Mouse (Mus musculus) myocyte (in vitro differentiated cells): ENCODE data around the gene Gm136. TPM values are rescaled to one million over a fixed set of nuclear protein-coding genes. Genes with fewer than 3 reads are reported as not detected.
"Not testable (repeated sequence)": the region's sequence is repeated elsewhere in the genome, so short reads cannot be mapped to it uniquely, and the experiment has no call there.

Experiments
- H3K27me3 ChIP-seq: one replicate; pipeline ENCODE4 v1.6.1; 2011; ENCODE audit not compliant: control insufficient read depth, insufficient read depth, insufficient read length
- H3K36me3 ChIP-seq: one replicate; pipeline ENCODE4 v1.6.1; 2011; ENCODE audit not compliant: control insufficient read depth, insufficient read depth
- H3K4me2 ChIP-seq: one replicate; pipeline ENCODE4 v1.6.1; 2011; ENCODE audit warnings: low read depth, control low read depth
- H3K4me3 ChIP-seq: one replicate; pipeline ENCODE4 v1.5.1; 2011; ENCODE audit warnings: mild to moderate bottlenecking, control low read depth, moderate library complexity
- H3K79me2 ChIP-seq: one replicate; pipeline ENCODE4 v1.6.1; 2011; ENCODE audit not compliant: control insufficient read depth, insufficient read depth
- H3ac ChIP-seq: one replicate; pipeline ENCODE4 v1.6.1; 2011; ENCODE audit not compliant: control insufficient read depth, insufficient read length
- CEBPB ChIP-seq: IDR thresholded peaks from 2 replicates; pipeline ENCODE4 v1.6.1; 2011; ENCODE audit warnings: mild to moderate bottlenecking, moderate library complexity; ENCODE audit not compliant: poor library complexity, insufficient read depth, severe bottlenecking
- E2F4 ChIP-seq: IDR thresholded peaks from one replicate; pipeline ENCODE4 v1.6.1; 2011; ENCODE audit warnings: mild to moderate bottlenecking, control low read depth, moderate library complexity; ENCODE audit not compliant: insufficient read depth
- MAX ChIP-seq: IDR thresholded peaks from one replicate; pipeline ENCODE4 v1.6.1; 2011; ENCODE audit warnings: low read depth, mild to moderate bottlenecking, control low read depth
- MYOD1 ChIP-seq, 3 experiments: IDR thresholded peaks; one replicate each; pipeline ENCODE4 v1.6.1; 2011; ENCODE audit warnings: control low read depth in 2 of 3, low read depth in 2 of 3, mild to moderate bottlenecking in 2 of 3, moderate library complexity in 1 of 3; ENCODE audit not compliant: insufficient read length in 2 of 3, control insufficient read depth in 1 of 3
- MYOG ChIP-seq, 3 experiments: IDR thresholded peaks; one replicate each; pipeline ENCODE4 v1.6.1; 2011; ENCODE audit warnings: control low read depth in 2 of 3, low read depth in 2 of 3, mild to moderate bottlenecking in 2 of 3; ENCODE audit not compliant: insufficient read length in 2 of 3, control insufficient read depth in 1 of 3, insufficient read depth in 1 of 3
- POLR2A ChIP-seq: IDR thresholded peaks from one replicate; pipeline ENCODE4 v1.6.1; 2011; ENCODE audit warnings: low read depth, mild to moderate bottlenecking, control low read depth, moderate library complexity; ENCODE audit not compliant: insufficient read length
- POLR2AphosphoS2 ChIP-seq: IDR thresholded peaks from one replicate; pipeline ENCODE4 v1.6.1; 2011; ENCODE audit warnings: low read depth, control low read depth; ENCODE audit not compliant: insufficient read length
- REST ChIP-seq: IDR thresholded peaks from one replicate; pipeline ENCODE4 v1.6.1; 2011; ENCODE audit warnings: mild to moderate bottlenecking, control low read depth, moderate library complexity; ENCODE audit not compliant: insufficient read depth, insufficient read length
- SRF ChIP-seq: IDR thresholded peaks from one replicate; pipeline ENCODE4 v1.6.1; 2011; ENCODE audit warnings: low read depth; ENCODE audit not compliant: control insufficient read depth, insufficient read length
- TCF12 ChIP-seq: IDR thresholded peaks from one replicate; pipeline ENCODE4 v1.6.1; 2011; ENCODE audit warnings: mild to moderate bottlenecking, control low read depth; ENCODE audit not compliant: poor library complexity, insufficient read depth, severe bottlenecking
- TCF3 ChIP-seq: IDR thresholded peaks from one replicate; pipeline ENCODE4 v1.6.1; 2011; ENCODE audit warnings: low read depth, control low read depth; ENCODE audit not compliant: insufficient read length
- USF1 ChIP-seq: IDR thresholded peaks from one replicate; pipeline ENCODE4 v1.6.1; 2011; ENCODE audit warnings: low read depth, mild to moderate bottlenecking, control low read depth, moderate library complexity
- polyA plus RNA-seq: library from polyadenylated mRNA; unstranded; fragments of >200 nt; fragmentation: generic; extraction: Trizol; gene quantifications from one replicate; pipeline ENCODE4 v1.2.1, GENCODE M21; 2012; ENCODE audit warnings: missing spikeins

Gm136 gene
- polyA plus RNA-seq, 1 experiment, result not detected

- no peak overlapping the region for H3ac ChIP-seq
- H3K4me3 ChIP-seq, result no peak overlapping the region
- no peaks in the 10 kb centered on the region for H3K36me3 ChIP-seq
- no peak overlapping the region for H3K4me2 ChIP-seq
- no peak for TF ChIP-seq CEBPB
- no peak for TF ChIP-seq MYOD1 (IDR thresholded peaks at IDR 0.05; ENCODE audit: control insufficient read depth in 1 of 3, insufficient read length in 2 of 3, low read depth in 2 of 3)
- no peak for TF ChIP-seq POLR2AphosphoS2
- TF ChIP-seq TCF12, result no peak
- no peak for TF ChIP-seq USF1
- no peak for TF ChIP-seq SRF
- no peak for TF ChIP-seq TCF3
- no peak for TF ChIP-seq MAX
- TF ChIP-seq E2F4, result no peak
- no peak for TF ChIP-seq POLR2A
- no peak for TF ChIP-seq MYOG (IDR thresholded peaks at IDR 0.05; ENCODE audit: control insufficient read depth in 1 of 3, insufficient read depth in 1 of 3, insufficient read length in 2 of 3, low read depth in 2 of 3)
- TF ChIP-seq REST, result no peak
- no peaks in the 10 kb centered on the region for H3K27me3 ChIP-seq
- H3K79me2 ChIP-seq, result no peaks in the 10 kb centered on the region
These were observed 15.7 kb upstream of the Gm136 start for GRCm38 (mm10) chr4:34771652-34772371.

GRCm38 (mm10) chr4:34749236-34749635 lies 6.8 kb downstream of the Gm136 start:
- no peak overlapping the region for H3K4me2 ChIP-seq
- H3K36me3 ChIP-seq, result no peaks in the 10 kb centered on the region
- TF ChIP-seq E2F4, result no peak
- TF ChIP-seq SRF, result no peak
- TF ChIP-seq POLR2AphosphoS2, result no peak
- no peak for TF ChIP-seq MYOD1 (IDR thresholded peaks at IDR 0.05; ENCODE audit: control insufficient read depth in 1 of 3, insufficient read length in 2 of 3, low read depth in 2 of 3)
- TF ChIP-seq REST, result no peak
- no peak for TF ChIP-seq TCF12
- no peaks in the 10 kb centered on the region for H3K79me2 ChIP-seq
- no peak overlapping the region for H3K4me3 ChIP-seq
- peaks cover 19% of the 10 kb centered on the region for H3K27me3 ChIP-seq
- no peak overlapping the region for H3ac ChIP-seq

- H3K36me3 ChIP-seq, result no peaks in the 10 kb centered on the region
- no peaks in the 10 kb centered on the region for H3K79me2 ChIP-seq
- H3ac ChIP-seq, result no peak overlapping the region
- H3K4me2 ChIP-seq, result no peak overlapping the region
- H3K4me3 ChIP-seq, result no peak overlapping the region
- H3K27me3 ChIP-seq, result peaks cover 10% of the 10 kb centered on the region
- TF ChIP-seq TCF3 (no peak), MYOG (IDR thresholded peaks at IDR 0.05; ENCODE audit: control insufficient read depth in 1 of 3, insufficient read depth in 1 of 3, insufficient read length in 2 of 3, low read depth in 2 of 3) (no peak), REST (no peak), E2F4 (no peak), CEBPB (no peak), TCF12 (no peak)
These were observed 21.6 kb downstream of the Gm136 start for GRCm38 (mm10) chr4:34734461-34734860.

- not testable (repeated sequence) for H3K4me3 ChIP-seq, H3K36me3 ChIP-seq, H3K79me2 ChIP-seq, H3ac ChIP-seq, H3K27me3 ChIP-seq, H3K4me2 ChIP-seq
These were observed 22.6 kb downstream of the Gm136 start for GRCm38 (mm10) chr4:34733415-34733814.

- H3K79me2 ChIP-seq, result no peaks in the 10 kb centered on the region
- no peaks in the 10 kb centered on the region for H3K36me3 ChIP-seq
- no peak within 1 kb of the TSS for H3ac ChIP-seq
- no peaks in the 10 kb centered on the region for H3K27me3 ChIP-seq
- peak within 1 kb of the TSS; percentile 78 for H3K4me2 ChIP-seq
- TF ChIP-seq MYOD1 (IDR thresholded peaks at IDR 0.05; ENCODE audit: control insufficient read depth in 1 of 3, insufficient read length in 2 of 3, low read depth in 2 of 3), result no peak
- no peak for TF ChIP-seq CEBPB
- TF ChIP-seq SRF, result no peak
- TF ChIP-seq TCF12, result no peak
- TF ChIP-seq MAX, result no peak
- TF ChIP-seq E2F4, result no peak
- no peak for TF ChIP-seq POLR2A
- no peak for TF ChIP-seq POLR2AphosphoS2
- no peak for TF ChIP-seq TCF3
- TF ChIP-seq MYOG (IDR thresholded peaks at IDR 0.05; ENCODE audit: control insufficient read depth in 1 of 3, insufficient read depth in 1 of 3, insufficient read length in 2 of 3, low read depth in 2 of 3), result no peak
- TF ChIP-seq REST, result no peak
- TF ChIP-seq USF1, result no peak
- H3K4me3 ChIP-seq, result no peak within 1 kb of the TSS
These were observed 26.2 kb downstream of the Gm136 start, which contains the start of gene Cfap206 for GRCm38 (mm10) chr4:34729851-34730341. Gene Cfap206 (minus strand): TSS chr4:34730206.

GRCm38 (mm10) chr4:34725710-34726109 lies 30.4 kb downstream of the Gm136 start:
- not testable (repeated sequence) for H3K4me3 ChIP-seq, H3K27me3 ChIP-seq, H3ac ChIP-seq, H3K4me2 ChIP-seq, H3K79me2 ChIP-seq, H3K36me3 ChIP-seq
